Mouse (Mus musculus) CH12.LX (cell line): ENCODE data around the gene Rccd1. TPM values are rescaled to one million over a fixed set of nuclear protein-coding genes. Genes with fewer than 3 reads are reported as not detected.

Experiments used
- DNase-seq: peaks from one replicate; pipeline ENCODE4 v3.0.0-alpha.2; 2013; ENCODE audit errors: extremely low read depth
- H3K27ac ChIP-seq: 2 replicates; pipeline ENCODE4 v1.5.1; 2012; ENCODE audit warnings: low read depth, mild to moderate bottlenecking, control low read depth, moderate library complexity; ENCODE audit not compliant: insufficient read depth
- H3K27me3 ChIP-seq: replicated peaks from 2 replicates; pipeline ENCODE3; 2012; ENCODE audit warnings: inconsistent platforms
- H3K36me3 ChIP-seq, 2 experiments: replicated peaks in 1 of 2; 2 replicates each; pipeline versions ENCODE3 to v1.6.1; 2012; ENCODE audit warnings: inconsistent platforms in 1 of 2, low read length in 1 of 2, mild to moderate bottlenecking in 1 of 2, mixed read lengths in 1 of 2, moderate library complexity in 1 of 2; ENCODE audit not compliant: control insufficient read depth in 1 of 2, insufficient read depth in 1 of 2
- H3K4me1 ChIP-seq, 2 experiments: 2 replicates each; pipeline ENCODE4 v1.6.1; 2012; ENCODE audit warnings: inconsistent platforms in 1 of 2, moderate library complexity in 1 of 2; ENCODE audit not compliant: insufficient read depth in 2 of 2, control insufficient read depth in 1 of 2
- H3K4me2 ChIP-seq: 2 replicates; pipeline ENCODE4 v1.6.1; 2012; ENCODE audit warnings: low read depth, mild to moderate bottlenecking, control low read depth; ENCODE audit not compliant: poor library complexity, insufficient read depth, severe bottlenecking
- H3K4me3 ChIP-seq, 3 experiments: fragments of 150-350 bp in 1 of 3; sonication (generic) in 1 of 3; replicated peaks in 1 of 3; 2 replicates each; pipeline versions ENCODE3 to v1.5.1; 2011 to 2012; ENCODE audit warnings: low read depth in 2 of 3, low read length in 2 of 3, mild to moderate bottlenecking in 2 of 3, moderate library complexity in 2 of 3, control low read depth in 1 of 3, improper control_type of control experiment in 1 of 3, inconsistent platforms in 1 of 3, mixed read lengths in 1 of 3; ENCODE audit not compliant: poor library complexity in 1 of 3
- H3K79me2 ChIP-seq: replicated peaks from 2 replicates; pipeline ENCODE4 v1.6.1; 2012; ENCODE audit warnings: mild to moderate bottlenecking, moderate library complexity; ENCODE audit not compliant: control insufficient read depth, poor library complexity, insufficient read depth, severe bottlenecking; ENCODE audit errors: extremely low read depth
- H3K9ac ChIP-seq: 2 replicates; pipeline ENCODE4 v1.6.1; 2012; ENCODE audit warnings: low read depth, mild to moderate bottlenecking, control low read depth, moderate library complexity; ENCODE audit not compliant: insufficient read depth
- H3K9me3 ChIP-seq: replicated peaks from 2 replicates; pipeline ENCODE3; 2012; ENCODE audit warnings: low read length, inconsistent platforms, mixed read lengths
- BHLHE40 ChIP-seq: IDR thresholded peaks from 2 replicates; pipeline ENCODE4 v1.6.1; 2011; ENCODE audit warnings: mild to moderate bottlenecking, low read depth, low read length, improper control_type of control experiment
- CHD1 ChIP-seq: IDR thresholded peaks from 2 replicates; pipeline ENCODE4 v1.6.1; 2012; ENCODE audit warnings: low read depth, low read length, improper control_type of control experiment, inconsistent platforms
- CTCF ChIP-seq, 2 experiments: IDR thresholded peaks in 1 of 2; conservative IDR thresholded peaks in 1 of 2; 2 replicates each; pipeline ENCODE4 v1.5.1; 2011 to 2012; ENCODE audit warnings: low read depth in 2 of 2, low read length in 2 of 2, improper control_type of control experiment in 1 of 2, inconsistent platforms in 1 of 2, mild to moderate bottlenecking in 1 of 2, moderate library complexity in 1 of 2
- E2F4 ChIP-seq: IDR thresholded peaks from 2 replicates; pipeline ENCODE4 v1.6.1; 2011; ENCODE audit warnings: low read depth, low read length, improper control_type of control experiment; ENCODE audit not compliant: insufficient replicate concordance
- ELF1 ChIP-seq: IDR thresholded peaks from 2 replicates; pipeline ENCODE4 v1.6.1; 2014; ENCODE audit warnings: low read depth, mild to moderate bottlenecking, inconsistent platforms, low read length, improper control_type of control experiment
- ETS1 ChIP-seq: conservative IDR thresholded peaks from 2 replicates; pipeline ENCODE4 v1.6.1; 2012; ENCODE audit warnings: low read depth, mild to moderate bottlenecking, inconsistent platforms, low read length, improper control_type of control experiment, moderate library complexity
- KAT2A ChIP-seq: IDR thresholded peaks from 2 replicates; pipeline ENCODE4 v1.6.1; 2012; ENCODE audit warnings: low read length, improper control_type of control experiment, inconsistent platforms; ENCODE audit not compliant: insufficient replicate concordance
- MAFK ChIP-seq: IDR thresholded peaks from 2 replicates; pipeline ENCODE4 v1.6.1; 2011; ENCODE audit warnings: low read length, improper control_type of control experiment; ENCODE audit not compliant: insufficient replicate concordance
- MAX ChIP-seq: IDR thresholded peaks from 2 replicates; pipeline ENCODE4 v1.6.1; 2011; ENCODE audit warnings: low read length, improper control_type of control experiment
- MEF2A ChIP-seq: IDR thresholded peaks from 2 replicates; pipeline ENCODE4 v1.6.1; 2014; ENCODE audit warnings: low read depth, mild to moderate bottlenecking, inconsistent platforms, low read length, improper control_type of control experiment, borderline replicate concordance
- MXI1 ChIP-seq: IDR thresholded peaks from 2 replicates; pipeline ENCODE4 v1.6.1; 2011; ENCODE audit warnings: mild to moderate bottlenecking, low read depth, low read length, improper control_type of control experiment
- MYC ChIP-seq: IDR thresholded peaks from 2 replicates; pipeline ENCODE4 v1.6.1; 2011; ENCODE audit warnings: low read depth, mild to moderate bottlenecking, improper control_type of control experiment, low read length
- NRF1 ChIP-seq: IDR thresholded peaks from 2 replicates; pipeline ENCODE4 v1.6.1; 2014; ENCODE audit warnings: low read depth, mild to moderate bottlenecking, inconsistent platforms, low read length, improper control_type of control experiment, moderate library complexity
- PAX5 ChIP-seq: IDR thresholded peaks from 2 replicates; pipeline ENCODE4 v1.6.1; 2012; ENCODE audit warnings: low read length, inconsistent platforms, mixed read lengths
- POLR2AphosphoS2 ChIP-seq: IDR thresholded peaks from 2 replicates; pipeline ENCODE4 v1.6.1; 2011; ENCODE audit warnings: low read depth, low read length, improper control_type of control experiment
- RAD21 ChIP-seq: IDR thresholded peaks from 2 replicates; pipeline ENCODE4 v1.6.1; 2011; ENCODE audit warnings: low read depth, mild to moderate bottlenecking, low read length, improper control_type of control experiment, moderate library complexity
- RCOR1 ChIP-seq: conservative IDR thresholded peaks from 2 replicates; pipeline ENCODE4 v1.6.1; 2012; ENCODE audit warnings: low read depth, mild to moderate bottlenecking, inconsistent platforms, low read length, improper control_type of control experiment
- SIN3A ChIP-seq: IDR thresholded peaks from 2 replicates; pipeline ENCODE4 v1.6.1; 2012; ENCODE audit warnings: low read length, improper control_type of control experiment, inconsistent platforms
- TBP ChIP-seq: conservative IDR thresholded peaks from 2 replicates; pipeline ENCODE4 v1.6.1; 2011; ENCODE audit warnings: low read depth, low read length, improper control_type of control experiment
- UBTF ChIP-seq: IDR thresholded peaks from 2 replicates; pipeline ENCODE4 v1.6.1; 2012; ENCODE audit warnings: low read depth, mild to moderate bottlenecking, inconsistent platforms, low read length, improper control_type of control experiment, moderate library complexity
- USF1 ChIP-seq: IDR thresholded peaks from 2 replicates; pipeline ENCODE4 v1.6.1; 2014; ENCODE audit warnings: low read depth, mild to moderate bottlenecking, inconsistent platforms, low read length, improper control_type of control experiment
- USF2 ChIP-seq: conservative IDR thresholded peaks from 2 replicates; pipeline ENCODE4 v1.6.1; 2011; ENCODE audit warnings: low read depth, low read length, improper control_type of control experiment
- ZC3H11A ChIP-seq: IDR thresholded peaks from 2 replicates; pipeline ENCODE4 v1.6.1; 2012; ENCODE audit warnings: low read depth, mild to moderate bottlenecking, inconsistent platforms, low read length, improper control_type of control experiment
- ZKSCAN1 ChIP-seq: IDR thresholded peaks from 2 replicates; pipeline ENCODE4 v1.6.1; 2012; ENCODE audit warnings: low read depth, inconsistent platforms, low read length, improper control_type of control experiment, borderline replicate concordance
- ZNF384 ChIP-seq: IDR thresholded peaks from 2 replicates; pipeline ENCODE4 v1.6.1; 2012; ENCODE audit warnings: low read depth, low read length, improper control_type of control experiment, inconsistent platforms
- dilution Hi-C: fragments of 300-500 bp; cut with MboI; formaldehyde crosslinking; loops from 2 replicates; pipeline ENCODE4 v1.14.3; 2020; ENCODE audit warnings: low sequenced_read_pairs; ENCODE audit not compliant: extremely low pct_unique_long_range_greater_than_20kb, extremely low pct_ligation_motif_present
- in situ Hi-C: fragments of 300-500 bp; cut with MboI; formaldehyde crosslinking; loops from 3 replicates; pipeline ENCODE4 v1.14.3; 2019; ENCODE audit warnings: low sequenced_read_pairs, low pct_ligation_motif_present, low pct_unique_long_range_greater_than_20kb, mixed read lengths
- polyA plus RNA-seq: library from polyadenylated mRNA; unstranded; fragments of >175 nt; gene quantifications from 2 replicates; pipeline ENCODE4 v1.2.1, GENCODE M21; 2012; ENCODE audit warnings: low read depth; ENCODE audit not compliant: insufficient read length
- total RNA-seq, 2 experiments: library from RNA; depleted of rRNA; stranded (reverse); fragments of 300-350 nt in 1 of 2; fragments of >200 nt in 1 of 2; gene quantifications; 2 replicates each; pipeline ENCODE4 v1.2.3; 2012 to 2014

Rccd1 gene
- total and polyA plus RNA-seq, 3 experiments, result 17.4 to 18.5 (median 18.3) TPM

GRCm38 (mm10) chr7:80296462-80296861 is 27.8 kb downstream of the Rccd1 start:
- peaks cover 11 to 46% of the 10 kb centered on the region in 2 experiments for H3K36me3 ChIP-seq
- H3K4me2 ChIP-seq, result peak overlapping the region; percentile 84
- dilution Hi-C loops (no loop called here), in situ Hi-C loops (no loop called here)
- H3K79me2 ChIP-seq, result peaks cover 68% of the 10 kb centered on the region
- H3K27ac ChIP-seq, result no peak overlapping the region
- no peak for DNase-seq
- H3K9ac ChIP-seq, result 0 out of 2 replicates have a peak overlapping the region, but pooled peaks have one; percentile 51
- no peak overlapping the region for H3K4me3 ChIP-seq
- H3K9me3 ChIP-seq, result no peaks in the 10 kb centered on the region
- TF ChIP-seq RAD21 (no peak), ETS1 (no peak), RCOR1 (no peak), E2F4 (no peak), KAT2A (no peak), ZNF384 (no peak), ZKSCAN1 (no peak), ELF1 (no peak), USF2 (no peak), MEF2A (no peak), ZC3H11A (no peak), NRF1 (no peak), PAX5 (no peak), CHD1 (no peak), SIN3A (no peak), MAX (no peak), BHLHE40 (no peak)
- TF ChIP-seq, all 38 proteins: peak for 0
- peaks cover 14 to 47% of the 10 kb centered on the region in 2 experiments for H3K4me1 ChIP-seq
- H3K27me3 ChIP-seq, result no peaks in the 10 kb centered on the region

GRCm38 (mm10) chr7:80294764-80295648 is 29.2 kb downstream of the Rccd1 start:
- in situ Hi-C loops, result no loop called here

More at GRCm38 (mm10) chr7:80294764-80295648, 29.2 kb downstream of the Rccd1 start:
- TF ChIP-seq ZNF384 (peak; percentile 75), ZKSCAN1 (no peak), PAX5 (no peak), RCOR1 (no peak), MYC (no peak), MXI1 (peak; percentile 64; the same call in 1 of the 2 replicates), SIN3A (peak; percentile 55; the same call in 1 of the 2 replicates), TBP (no peak), MAFK (no peak), POLR2AphosphoS2 (no peak), UBTF (0 out of 2 replicates have a peak, but pooled peaks have one; percentile 51), CHD1 (peak; percentile 80), CTCF (conservative IDR thresholded peaks at IDR 0.05 in 1 of 2, IDR thresholded peaks at IDR 0.05 in 1 of 2; ENCODE audit: low read depth in 2 of 2, low read length in 2 of 2) (no peak), USF1 (no peak)
- DNase-seq, result peak; percentile 36
- Histone ChIP-seq H3K36me3 (peaks cover 10 to 44% of the 10 kb centered on the region in 2 experiments), H3K27ac (peak overlapping the region; percentile 31), H3K27me3 (no peaks in the 10 kb centered on the region), H3K9me3 (no peaks in the 10 kb centered on the region), H3K9ac (peak overlapping the region; percentile 69), H3K4me3 (peak overlapping the region; percentile 75 to 93 (median 82)), H3K4me2 (peak overlapping the region; percentile 89), H3K79me2 (peaks cover 54% of the 10 kb centered on the region), H3K4me1 (peaks cover 13 to 44% of the 10 kb centered on the region in 2 experiments)
- dilution Hi-C loops, result no loop called here
